Mouse (Mus musculus) kidney, postnatal 36 days (tissue): Measurements from ENCODE around the gene Lima1.

Source experiments
- DNase-seq, 2 experiments: peaks; one replicate each; pipeline ENCODE4 v3.0.0; 2021 to 2022; ENCODE audit warnings: mixed read lengths in 2 of 2

The Lima1 gene

DNA sequence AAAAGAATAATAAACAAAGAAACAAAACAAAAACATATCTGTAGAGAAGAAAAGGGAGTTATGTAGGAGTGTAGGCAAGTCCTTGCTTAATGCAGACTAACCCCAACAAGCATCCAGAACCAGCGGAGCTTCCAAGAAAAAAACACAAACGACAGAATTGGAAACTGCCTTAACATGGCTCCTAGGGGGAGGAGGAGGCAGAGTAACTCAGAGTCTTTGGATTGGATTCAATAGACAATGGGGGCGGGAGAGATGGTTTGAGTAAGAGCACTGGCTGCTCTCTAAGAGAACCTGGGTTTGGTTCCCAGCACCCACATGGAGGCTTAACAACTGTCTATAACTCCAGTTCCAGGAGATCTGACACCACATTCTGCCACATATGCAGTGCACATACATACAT, 143.6 kb downstream of the Lima1 start:
- DNase-seq = no peak

DNA sequence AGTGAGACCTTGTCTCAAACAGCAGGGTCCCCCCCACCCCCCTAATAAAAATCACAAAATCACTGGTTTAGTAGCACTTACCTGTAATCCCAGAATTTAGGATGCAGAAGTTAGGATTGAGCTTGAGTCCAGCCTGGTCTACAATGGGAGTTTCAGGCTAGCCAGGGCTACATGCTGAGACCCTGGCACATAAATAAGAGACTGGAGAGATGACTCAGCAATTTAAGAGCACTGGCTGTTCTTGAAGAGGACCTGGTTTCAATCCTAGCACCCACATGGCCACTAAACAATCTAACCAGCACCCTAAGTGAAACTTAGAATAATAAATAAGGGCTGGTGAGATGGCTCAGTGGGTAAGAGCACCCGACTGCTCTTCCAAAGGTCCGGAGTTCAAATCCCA, 144.1 kb downstream of the Lima1 start:
- DNase-seq = no peak

DNA sequence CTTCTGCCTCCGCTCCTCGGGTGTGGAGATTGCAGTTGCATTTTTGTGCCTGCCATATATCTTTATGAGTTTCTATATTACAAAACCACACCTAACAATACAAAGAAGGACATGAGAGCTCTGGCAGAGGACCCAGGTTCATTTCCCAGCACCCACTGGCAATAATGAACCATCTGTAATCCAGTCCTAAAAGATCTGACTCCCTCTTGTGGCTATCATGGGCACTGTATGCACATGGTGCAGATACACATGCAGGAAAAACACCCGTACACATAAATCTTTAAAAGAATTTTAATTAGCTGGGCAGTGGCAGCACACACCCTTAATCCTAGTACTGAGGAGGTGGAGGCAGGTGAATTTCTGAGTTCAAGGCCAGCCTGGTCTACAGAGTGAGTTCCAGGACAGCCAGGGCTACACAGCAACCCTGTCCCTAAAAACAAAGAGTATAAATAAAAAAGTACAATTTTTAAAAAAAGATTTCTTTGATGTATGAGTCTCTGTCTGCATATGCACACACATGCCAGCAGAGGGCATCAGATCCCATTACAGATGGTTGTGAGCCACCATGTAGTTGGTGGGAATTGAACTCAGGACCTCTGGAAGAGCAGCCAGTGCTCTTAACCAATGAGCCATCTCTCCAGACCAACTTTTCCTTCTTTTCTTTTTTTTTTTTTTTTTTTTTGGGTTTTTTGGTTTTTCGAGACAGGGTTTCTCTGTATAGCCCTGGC, 146.0 kb downstream of the Lima1 start:
- no peak for DNase-seq
